Mouse (Mus musculus) testis, adult 2 months (tissue): ENCODE data around the gene Angptl4. TPM values are rescaled to one million over a fixed set of nuclear protein-coding genes. Genes with fewer than 3 reads are reported as not detected.

ENCODE experiments used
- H3K27ac ChIP-seq: fragments of 200-500 bp; 2 replicates; pipeline ENCODE4 v1.5.1; 2012; ENCODE audit warnings: low read depth, low read length; ENCODE audit not compliant: control insufficient read depth, insufficient read depth
- H3K27me3 ChIP-seq: fragments of 200-500 bp; 2 replicates; pipeline ENCODE4 v1.6.1; 2012; ENCODE audit warnings: mild to moderate bottlenecking, low read length, moderate library complexity; ENCODE audit not compliant: control insufficient read depth, insufficient read depth
- H3K36me3 ChIP-seq: fragments of 200-500 bp; 2 replicates; pipeline ENCODE4 v1.6.1; 2012; ENCODE audit warnings: mild to moderate bottlenecking, low read length; ENCODE audit not compliant: control insufficient read depth, insufficient read depth
- H3K4me1 ChIP-seq: fragments of 200-500 bp; 2 replicates; pipeline ENCODE4 v1.6.1; 2012; ENCODE audit warnings: low read length; ENCODE audit not compliant: control insufficient read depth, insufficient read depth
- H3K4me3 ChIP-seq: fragments of 200-500 bp; 2 replicates; pipeline ENCODE4 v1.5.1; 2012; ENCODE audit warnings: low read depth, mild to moderate bottlenecking, low read length, moderate library complexity, mixed read lengths; ENCODE audit not compliant: control insufficient read depth
- CTCF ChIP-seq: fragments of 200-500 bp; IDR thresholded peaks from 2 replicates; pipeline ENCODE4 v1.5.1; 2012; ENCODE audit warnings: low read depth, mild to moderate bottlenecking, inconsistent platforms, low read length, moderate library complexity; ENCODE audit not compliant: control insufficient read depth, insufficient read depth, insufficient replicate concordance
- POLR2A ChIP-seq: fragments of 200-500 bp; IDR thresholded peaks from 2 replicates; pipeline ENCODE4 v1.6.1; 2012; ENCODE audit warnings: low read depth, mild to moderate bottlenecking, inconsistent platforms, low read length, moderate library complexity; ENCODE audit not compliant: control insufficient read depth
- polyA plus RNA-seq: library from polyadenylated mRNA; depleted of rRNA; stranded (reverse); fragments of >200 nt; gene quantifications from 2 replicates; pipeline ENCODE4 v1.2.3, GENCODE M21; 2012

Gene Angptl4
- polyA plus RNA-seq, 1 experiment: 3.3 TPM

DNA sequence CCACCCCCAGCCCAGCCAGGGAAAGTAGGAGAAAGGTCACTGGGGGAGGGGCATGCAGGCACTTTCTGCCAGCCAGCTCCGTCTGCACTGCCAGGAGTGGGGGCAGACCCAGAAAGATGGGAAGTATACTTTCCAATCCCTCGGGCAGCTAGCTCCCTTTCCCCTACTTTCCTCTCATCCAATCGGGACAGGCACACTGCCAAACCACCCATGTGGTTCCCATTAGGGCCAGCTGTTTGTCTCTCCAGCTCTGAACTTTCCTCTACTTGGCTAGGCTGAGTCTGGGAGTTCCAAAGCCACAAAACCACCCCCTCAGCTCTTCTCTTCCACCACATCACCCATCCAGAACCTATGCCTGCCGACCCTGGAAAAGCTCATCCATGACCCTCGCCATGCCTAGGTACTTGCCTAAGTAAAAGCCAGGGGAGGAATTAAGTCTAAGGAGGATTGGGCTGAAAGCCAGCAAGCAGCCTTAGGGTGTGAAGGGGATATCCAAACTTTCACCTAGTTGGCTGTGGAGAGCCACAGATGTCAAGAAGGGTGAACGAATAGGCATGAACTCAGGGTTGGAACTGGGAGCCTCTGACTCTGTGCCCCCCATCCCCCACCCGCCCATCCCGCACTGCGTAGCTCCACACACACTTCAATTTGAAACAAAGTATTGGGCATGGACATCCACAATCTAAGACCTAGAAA, 2.2 kb downstream of the Angptl4 start:
- no peaks in the 10 kb centered on the region for H3K36me3 ChIP-seq

DNA sequence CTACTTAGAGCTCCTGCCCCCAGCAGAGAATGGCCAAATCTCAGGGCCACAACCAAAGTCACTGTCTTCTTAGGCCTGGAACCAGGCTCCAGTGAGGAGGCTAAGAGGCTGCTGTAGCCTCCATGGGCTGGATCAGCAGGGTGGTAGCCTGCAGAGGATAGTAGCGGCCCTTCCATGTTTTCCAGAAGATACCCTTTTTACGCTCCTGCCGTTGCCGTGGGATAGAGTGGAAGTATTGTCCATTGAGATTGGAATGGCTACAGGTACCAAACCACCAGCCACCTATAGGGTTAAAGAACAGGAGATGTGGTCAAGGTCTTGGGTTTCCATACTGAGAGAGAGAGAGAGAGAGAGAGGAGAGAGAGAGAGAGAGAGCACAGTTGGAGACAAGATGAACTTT, 6.3 kb downstream of the Angptl4 start:
- no peaks in the 10 kb centered on the region for H3K27me3 ChIP-seq
- H3K36me3 ChIP-seq: no peaks in the 10 kb centered on the region
- H3K4me3 ChIP-seq: no peak overlapping the region
- TF ChIP-seq POLR2A (no peak), CTCF (no peak)
- no peak overlapping the region for H3K27ac ChIP-seq
- peaks cover 6% of the 10 kb centered on the region for H3K4me1 ChIP-seq

More for the DNA sequence above, 2.2 kb downstream of the Angptl4 start:
- TF ChIP-seq CTCF (no peak), POLR2A (no peak)
- Histone ChIP-seq H3K4me1 (peaks cover 14% of the 10 kb centered on the region), H3K4me3 (peak overlapping the region; percentile 7; the same call in 1 of the 2 replicates), H3K27me3 (no peaks in the 10 kb centered on the region), H3K27ac (peak overlapping the region; percentile 78)

DNA sequence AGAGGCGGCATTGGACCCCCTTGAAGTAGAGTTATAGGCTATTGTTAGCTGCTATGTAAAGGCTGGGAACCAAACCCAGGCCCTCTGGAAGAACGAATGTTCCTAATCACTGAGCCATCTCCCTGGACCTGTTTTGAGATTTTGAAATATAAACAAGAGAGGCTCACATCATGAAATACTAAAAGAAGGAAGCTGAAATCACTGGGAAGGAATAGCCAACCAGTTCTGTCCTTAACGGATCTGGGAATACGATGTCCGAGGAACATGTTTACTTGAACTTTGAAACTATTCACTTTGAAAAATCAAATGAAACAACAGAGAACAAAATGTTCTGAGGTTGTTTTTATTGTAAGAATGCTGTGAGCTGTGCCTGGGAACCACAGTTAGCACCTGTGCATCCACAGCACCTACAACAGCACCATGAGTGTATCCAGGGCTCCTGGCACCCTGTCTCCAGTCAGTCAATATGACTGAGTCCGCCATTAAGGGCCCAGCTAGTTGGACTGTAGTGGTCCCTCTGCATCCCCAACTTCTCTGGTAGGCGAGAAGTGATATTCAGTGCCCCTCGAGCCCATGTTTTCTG, 7.0 kb downstream of the Angptl4 start:
- no peaks in the 10 kb centered on the region for H3K36me3 ChIP-seq
- H3K4me1 ChIP-seq: peaks cover 6% of the 10 kb centered on the region
- peak overlapping the region; percentile 58; the same call in 1 of the 2 replicates for H3K27ac ChIP-seq
- H3K27me3 ChIP-seq: no peaks in the 10 kb centered on the region
- H3K4me3 ChIP-seq: no peak overlapping the region
- TF ChIP-seq CTCF (no peak), POLR2A (no peak)

GRCm38 (mm10) chr17:33773871-33774572, 7.6 kb downstream of the Angptl4 start:
- Histone ChIP-seq H3K4me1 (peaks cover 6% of the 10 kb centered on the region), H3K27me3 (no peaks in the 10 kb centered on the region), H3K4me3 (no peak overlapping the region), H3K36me3 (no peaks in the 10 kb centered on the region), H3K27ac (no peak overlapping the region)
- TF ChIP-seq POLR2A (no peak), CTCF (no peak)

GRCm38 (mm10) chr17:33773426-33773825, 8.2 kb downstream of the Angptl4 start:
- Histone ChIP-seq H3K27me3 (no peaks in the 10 kb centered on the region), H3K36me3 (no peaks in the 10 kb centered on the region), H3K27ac (no peak overlapping the region), H3K4me3 (no peak overlapping the region), H3K4me1 (peaks cover 3% of the 10 kb centered on the region)
- TF ChIP-seq POLR2A (no peak), CTCF (no peak)

DNA sequence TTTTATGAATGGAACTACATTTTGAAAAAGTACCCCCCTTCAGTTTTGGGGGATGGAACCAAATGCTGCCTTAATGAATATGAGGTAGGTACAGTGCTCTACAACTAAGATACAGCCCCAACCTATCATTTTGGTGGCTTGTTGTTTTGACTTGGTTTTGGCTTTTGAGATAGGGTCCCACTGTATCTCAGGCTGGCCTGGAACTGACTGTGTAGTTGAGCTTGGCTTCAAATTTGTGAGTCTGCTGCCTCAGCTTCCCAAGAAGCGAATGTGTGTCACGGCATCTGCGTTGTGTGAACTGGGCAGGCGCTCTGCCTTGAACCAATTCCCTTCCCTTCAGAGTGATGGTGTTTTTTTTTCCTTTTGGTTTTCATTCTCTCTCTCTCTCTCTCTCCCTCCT, 10.0 kb downstream of the Angptl4 start:
- Histone ChIP-seq H3K27ac (no peak overlapping the region), H3K27me3 (no peaks in the 10 kb centered on the region), H3K4me3 (no peak overlapping the region), H3K4me1 (peaks cover 3% of the 10 kb centered on the region), H3K36me3 (no peaks in the 10 kb centered on the region)
- TF ChIP-seq CTCF (no peak), POLR2A (no peak)

- no peak for TF ChIP-seq POLR2A
- Histone ChIP-seq H3K27ac (no peak overlapping the region), H3K4me3 (no peak overlapping the region), H3K4me1 (no peaks in the 10 kb centered on the region), H3K27me3 (no peaks in the 10 kb centered on the region), H3K36me3 (no peaks in the 10 kb centered on the region)
Observed at GRCm38 (mm10) chr17:33766389-33766788, 15.2 kb downstream of the Angptl4 start.
